8 mouse cellular contexts compared by ENCODE assay signal in the genomic region with DNA sequence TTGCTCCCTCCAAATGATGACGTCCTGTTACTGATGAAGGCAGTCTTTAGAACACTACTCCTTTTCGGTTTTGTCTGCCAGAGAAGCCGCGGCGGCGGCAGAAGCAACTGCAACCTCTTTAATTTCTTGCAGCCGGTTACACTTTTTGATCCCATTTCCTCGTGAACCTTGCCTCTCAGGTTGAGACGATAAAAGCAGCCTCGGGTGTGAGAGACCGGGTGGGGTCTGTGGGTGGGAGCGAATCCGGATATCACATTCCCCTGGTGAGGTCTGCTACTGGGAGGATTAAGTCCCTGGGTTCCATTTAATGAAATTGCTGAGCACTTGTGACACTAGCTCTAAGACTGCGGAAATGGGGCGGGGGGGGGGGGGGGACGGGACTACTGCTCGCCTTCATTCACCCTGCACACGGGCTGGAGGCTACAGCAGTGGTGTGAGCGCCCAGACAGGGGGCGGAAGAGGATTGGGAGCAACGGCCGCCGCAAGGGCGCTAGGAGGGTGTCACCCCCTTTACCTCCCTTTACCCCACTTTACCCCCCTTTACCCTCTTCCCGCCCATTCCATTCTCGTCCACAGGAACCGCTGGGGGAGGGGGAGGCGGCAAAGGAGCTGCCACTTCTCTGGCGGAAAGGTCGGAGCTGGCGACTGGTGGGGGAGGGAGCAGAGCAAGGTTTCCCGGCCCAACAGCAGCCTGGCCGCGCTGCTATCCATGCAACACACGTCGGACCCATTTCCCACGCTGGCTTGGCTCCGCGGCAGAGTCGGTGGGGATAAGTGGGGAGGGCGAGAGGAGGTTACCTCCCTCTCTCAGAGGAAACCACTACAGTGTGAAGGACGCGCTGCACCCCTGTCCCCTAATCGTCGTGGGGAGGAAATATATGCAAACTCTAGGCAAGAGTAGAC. TPM values are rescaled to one million over a fixed set of nuclear protein-coding genes. Genes with fewer than 3 reads are reported as not detected.
DNase-seq lines count a peak whose midpoint lies in the region; ATAC-seq and TF ChIP-seq lines count a peak whose summit lies in the region.

No protein-coding gene starts in this region.

- no peaks in the 10 kb centered on the region for H3K9me3 ChIP-seq in intestine, embryonic 14.5 days (ENCODE audit: control insufficient read depth, low read length)
- no peaks in the 10 kb centered on the region for H3K9me3 ChIP-seq in midbrain, embryonic 10.5 days (replicated peaks)

- peak overlapping the region; percentile 84 for H3K4me3 ChIP-seq in gastrocnemius, adult 2 months
- H3K4me3 ChIP-seq in intestine, embryonic 14.5 days (ENCODE audit: low read depth, low read length), result peak overlapping the region; percentile 59
- H3K4me3 ChIP-seq in midbrain, embryonic 10.5 days, result peak overlapping the region; percentile 72
- H3K4me3 ChIP-seq in small intestine, adult 2 months (ENCODE audit: low read depth, low read length), result peak overlapping the region; percentile 58

- no peaks in the 10 kb centered on the region for H3K36me3 ChIP-seq in intestine, embryonic 14.5 days (ENCODE audit: control insufficient read depth, insufficient read depth, low read length)
- H3K36me3 ChIP-seq in midbrain, embryonic 10.5 days, result no peaks in the 10 kb centered on the region
- no peaks in the 10 kb centered on the region for H3K36me3 ChIP-seq in small intestine, adult 2 months (ENCODE audit: control insufficient read depth, insufficient read depth, low read length)

- H3K27me3 ChIP-seq in intestine, embryonic 14.5 days (replicated peaks; ENCODE audit: control insufficient read depth, insufficient read depth, low read length), result no peaks in the 10 kb centered on the region
- peaks cover 16% of the 10 kb centered on the region for H3K27me3 ChIP-seq in midbrain, embryonic 10.5 days (ENCODE audit: low read depth, poor library complexity, severe bottlenecking)
- H3K27me3 ChIP-seq in small intestine, adult 2 months (ENCODE audit: control insufficient read depth, insufficient read depth, low read length), result peaks cover 37% of the 10 kb centered on the region

- H3K4me1 ChIP-seq in intestine, embryonic 14.5 days (replicated peaks; ENCODE audit: control insufficient read depth, insufficient read depth, low read length), result no peaks in the 10 kb centered on the region
- peaks cover 29% of the 10 kb centered on the region for H3K4me1 ChIP-seq in midbrain, embryonic 10.5 days
- H3K4me1 ChIP-seq in small intestine, adult 2 months (ENCODE audit: control insufficient read depth, insufficient read depth, insufficient read length, low read length), result peaks cover 2% of the 10 kb centered on the region; the same call in 1 of the 2 replicates

- TF ChIP-seq CTCF in gastrocnemius, adult 2 months (IDR thresholded peaks at IDR 0.05), result peak; percentile 48
- TF ChIP-seq CTCF in small intestine, adult 2 months (IDR thresholded peaks at IDR 0.05; ENCODE audit: extremely low read depth, insufficient read length, insufficient replicate concordance, low read depth, low read length), result no peak

- intact Hi-C loops in gastrocnemius, adult 2 months (cut with DNase I), result loop anchor here (5.0 kb wide), 1 partner anchor 1022 kb away; no protein-coding TSS in a partner anchor
- intact Hi-C loops in left cerebral cortex, postnatal 25 days (cut with DNase I), result loop anchor here (5.0 to 10.0 kb wide), 9 partner anchors 107 to 1098 kb away; no protein-coding TSS in a partner anchor

- DNase-seq in adrenal gland, postnatal 10 days, result peak; percentile 58
- peak; percentile 43 to 61 for DNase-seq in cerebellum, postnatal 4 days (ENCODE audit: low spot score in 2 of 2)
- peak; percentile 54 for DNase-seq in gastrocnemius, adult 2 months
- peak; percentile 83 for DNase-seq in intestine, embryonic 14.5 days (ENCODE audit: low spot score)
- peak; percentile 63 to 72 for DNase-seq in left cerebral cortex, postnatal 25 days (ENCODE audit: low spot score in 2 of 2)
- peak; percentile 85 for DNase-seq in midbrain, embryonic 10.5 days (ENCODE audit: low spot score)

- TF ChIP-seq POLR2A in small intestine, adult 2 months (IDR thresholded peaks at IDR 0.05; ENCODE audit: low read depth, low read length), result no peak

- WGBS in intestine, embryonic 14.5 days, result under 1% methylated on average over 44 of the region's 45 CpGs
- under 1% methylated on average over 43 of the region's 45 CpGs for WGBS in midbrain, embryonic 10.5 days
- under 1% methylated on average over 45 of the region's 45 CpGs for WGBS in small intestine, adult 2 months

- peak overlapping the region; percentile 83 for H3K27ac ChIP-seq in gastrocnemius, adult 2 months
- H3K27ac ChIP-seq in intestine, embryonic 14.5 days (ENCODE audit: low read depth), result peak overlapping the region; percentile 96
- H3K27ac ChIP-seq in midbrain, embryonic 10.5 days (replicated peaks), result peak overlapping the region; percentile 89
- peak overlapping the region; percentile 24 for H3K27ac ChIP-seq in small intestine, adult 2 months (ENCODE audit: insufficient read depth, low read depth, low read length)

- peak; percentile 43 for ATAC-seq in intestine, embryonic 14.5 days (replicated peaks; ENCODE audit: low FRiP score, low TSS enrichment, low read depth)
- ATAC-seq in inflammation-experienced regulatory T-cells, adult 6 months, result no peak

- H3K9ac ChIP-seq in intestine, embryonic 14.5 days (ENCODE audit: low read length), result peak overlapping the region; percentile 51

- H3K4me2 ChIP-seq in intestine, embryonic 14.5 days (ENCODE audit: low read length), result peak overlapping the region; percentile 95

RNA-seq across cellular contexts. Expression of a gene that starts 2.9 kb away (rescaled TPM):
- 1 to 10 TPM; 8.7 to 8.8 TPM for total RNA-seq in adrenal gland, postnatal 10 days (2021)
- 1 to 10 TPM; 2.3 to 2.9 TPM for total RNA-seq in gastrocnemius, adult 2 months (2021)
- 8.8 and 12.1 TPM in 2 replicates for polyA plus RNA-seq in intestine, embryonic 14.5 days (2014; fragmentation: Nextera tagmentation; extraction: Ambion mirVana)
- 100 to 1,000 TPM; 140 to 158 TPM for total RNA-seq in left cerebral cortex, postnatal 25 days (2021)
- polyA plus RNA-seq in midbrain, embryonic 10.5 days (2016; fragmentation: Nextera tagmentation; extraction: Ambion mirVana), result 4.0 and 4.9 TPM in 2 replicates
- polyA plus RNA-seq in small intestine, adult 2 months (2012; rRNA removed), result 3.5 and 4.4 TPM in 2 replicates
- polyA plus RNA-seq in inflammation-experienced regulatory T-cells, adult 6 months (2017; shearing (Covaris generic)), result not detected

Comparison
In these comparisons a context has a peak if more than half of its experiments do, and no peak if none do; other contexts are left out.
1. H3K27ac ChIP-seq: peak in every context shown above with its lines; median percentile 96 in intestine, embryonic 14.5 days; 89 in midbrain, embryonic 10.5 days; 83 in gastrocnemius, adult 2 months; 24 in small intestine, adult 2 months.